Mouse (Mus musculus) heart, postnatal 0 days (tissue): Measurements from ENCODE around the gene Gapvd1. TPM values are rescaled to one million over a fixed set of nuclear protein-coding genes. Genes with fewer than 3 reads are reported as not detected.
A peak's percentile ranks its signal among the peaks of the same experiment; 100 is the strongest.

ENCODE experiments used
- ATAC-seq: fragments of 200-750 bp; cut with Nextera tagmentation; 2 replicates; pipeline ENCODE4 v1.8.0; 2017; ENCODE audit warnings: low read depth, moderate number of reproducible peaks, moderate library complexity; ENCODE audit not compliant: insufficient read depth
- DNase-seq: peaks from one replicate; pipeline ENCODE4 v3.0.0-alpha.2; 2016; ENCODE audit warnings: low spot score
- H3K27ac ChIP-seq: fragments of 300-500 bp; sonication (generic); 2 replicates; pipeline ENCODE4 v1.5.1; 2014; ENCODE audit warnings: low read depth, mild to moderate bottlenecking
- H3K27me3 ChIP-seq: fragments of 300-500 bp; sonication (generic); 2 replicates; pipeline ENCODE4 v1.6.1; 2014; ENCODE audit warnings: low read length, mixed read lengths; ENCODE audit not compliant: control insufficient read depth, insufficient read depth
- H3K36me3 ChIP-seq: fragments of 300-500 bp; sonication (generic); replicated peaks from 2 replicates; pipeline ENCODE4 v1.6.1; 2014; ENCODE audit warnings: low read length, mixed read lengths; ENCODE audit not compliant: control insufficient read depth, insufficient read depth
- H3K4me1 ChIP-seq: fragments of 300-500 bp; sonication (generic); 2 replicates; pipeline ENCODE4 v1.6.1; 2014; ENCODE audit warnings: antibody characterized with exemption; ENCODE audit not compliant: control insufficient read depth, insufficient read depth
- H3K4me2 ChIP-seq: fragments of 300-500 bp; sonication (generic); 2 replicates; pipeline ENCODE4 v1.6.1; 2014; ENCODE audit warnings: low read depth, mild to moderate bottlenecking, low read length, moderate library complexity
- H3K4me3 ChIP-seq: fragments of 300-500 bp; sonication (generic); 2 replicates; pipeline ENCODE4 v1.5.1; 2014; ENCODE audit warnings: low read depth, low read length
- H3K9ac ChIP-seq: fragments of 300-500 bp; sonication (generic); replicated peaks from 2 replicates; pipeline ENCODE4 v1.6.1; 2014; ENCODE audit warnings: low read depth, low read length, mixed read lengths
- H3K9me3 ChIP-seq: fragments of 300-500 bp; sonication (generic); replicated peaks from 2 replicates; pipeline ENCODE4 v1.6.1; 2016; ENCODE audit warnings: low read length; ENCODE audit not compliant: control insufficient read depth
- CTCF ChIP-seq: IDR thresholded peaks from 2 replicates; pipeline ENCODE4 v1.5.1; 2016; ENCODE audit warnings: antibody characterized with exemption, control low read depth, low read depth
- EP300 ChIP-seq: IDR thresholded peaks from 2 replicates; pipeline ENCODE4 v1.6.1; 2016; ENCODE audit warnings: antibody characterized with exemption, low read depth
- WGBS: fragments of 180-500 bp; shearing (Covaris S2); extraction: QIAGEN DNeasy Blood & Tissue Kit; methylation state at CpG from one replicate; pipeline ENCODE4 v1.1.7; 2014; 5-methylcytosine and 5-hydroxymethylcytosine counted together
- polyA plus RNA-seq: library from polyadenylated mRNA; unstranded; fragments of >200 nt; fragmentation: Nextera tagmentation; extraction: Ambion mirVana; gene quantifications from 2 replicates; pipeline ENCODE4 v1.2.1, GENCODE M21; 2015
- total RNA-seq: library from RNA; depleted of rRNA; stranded (reverse); fragments of >200 nt; gene quantifications from 2 replicates; pipeline ENCODE4 v1.2.3, GENCODE M21; 2014; ENCODE audit warnings: low replicate concordance

Gene Gapvd1
- total and polyA plus RNA-seq, 2 experiments from 2014 or later, result 29.7 to 43.4 TPM

DNA sequence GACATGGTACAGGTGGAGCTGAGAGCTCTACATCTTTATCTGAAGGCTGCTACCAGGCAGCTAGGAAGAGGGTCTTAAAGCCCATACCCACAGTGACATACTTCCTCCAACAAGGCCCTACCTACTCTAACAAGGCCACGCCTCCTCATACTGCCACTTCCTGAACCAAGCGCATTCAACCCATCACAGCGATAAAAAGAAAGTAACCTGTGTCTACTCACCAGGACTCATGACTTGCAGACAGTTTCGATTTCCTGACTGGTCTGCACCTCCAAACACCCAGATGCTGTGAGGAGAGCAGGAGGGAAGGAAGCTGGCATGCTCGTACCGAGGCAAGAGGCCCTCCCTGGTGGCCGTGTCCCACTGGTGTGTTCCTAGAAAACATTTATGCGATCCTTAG is 35.2 kb upstream of the Gapvd1 start:
- H3K27me3 ChIP-seq, result no peaks in the 10 kb centered on the region
- peaks cover 43% of the 10 kb centered on the region for H3K36me3 ChIP-seq
- DNase-seq (no peak), ATAC-seq (no peak)
- H3K9ac ChIP-seq, result 0 out of 2 replicates have a peak overlapping the region, but pooled peaks have one; percentile 6
- no peak overlapping the region for H3K27ac ChIP-seq
- no peak overlapping the region for H3K4me3 ChIP-seq
- no peak for TF ChIP-seq CTCF
- TF ChIP-seq EP300, result no peak
- 90% methylated on average over 8 of the region's 8 CpGs for WGBS
- H3K4me2 ChIP-seq, result no peak overlapping the region
- H3K4me1 ChIP-seq, result peaks cover 6% of the 10 kb centered on the region; the same call in 1 of the 2 replicates
- no peaks in the 10 kb centered on the region for H3K9me3 ChIP-seq

DNA sequence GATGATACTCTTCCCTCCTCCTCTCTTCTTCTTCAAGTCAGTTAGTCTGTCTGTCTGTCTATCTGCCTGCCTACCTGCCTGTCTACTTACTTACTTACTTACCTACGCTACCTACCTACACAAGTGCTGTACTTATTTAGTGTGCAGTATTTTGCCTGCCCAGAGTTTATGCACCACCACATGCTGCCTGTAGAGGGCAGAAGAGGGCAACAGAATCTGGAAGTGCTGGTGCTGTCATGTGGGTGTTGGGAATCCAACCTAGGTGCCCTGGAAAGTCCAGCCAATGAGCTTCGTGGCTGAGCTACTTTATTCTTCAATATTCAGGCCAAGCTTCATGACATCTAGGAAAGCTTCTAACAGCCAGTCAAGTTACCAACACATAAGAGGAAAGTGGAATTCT is 29.1 kb upstream of the Gapvd1 start:
- TF ChIP-seq EP300, result no peak
- TF ChIP-seq CTCF, result peak; percentile 73
- H3K4me1 ChIP-seq, result peaks cover 10% of the 10 kb centered on the region; the same call in 1 of the 2 replicates
- no peak overlapping the region for H3K4me2 ChIP-seq
- H3K27me3 ChIP-seq, result no peaks in the 10 kb centered on the region
- H3K4me3 ChIP-seq, result no peak overlapping the region
- no peak overlapping the region for H3K9ac ChIP-seq
- no peak overlapping the region for H3K27ac ChIP-seq
- H3K36me3 ChIP-seq, result peaks cover 54% of the 10 kb centered on the region
- no peaks in the 10 kb centered on the region for H3K9me3 ChIP-seq
- DNase-seq, result peak; percentile 33
- 89% methylated on average over 2 of the region's 2 CpGs for WGBS
- ATAC-seq, result no peak

DNA sequence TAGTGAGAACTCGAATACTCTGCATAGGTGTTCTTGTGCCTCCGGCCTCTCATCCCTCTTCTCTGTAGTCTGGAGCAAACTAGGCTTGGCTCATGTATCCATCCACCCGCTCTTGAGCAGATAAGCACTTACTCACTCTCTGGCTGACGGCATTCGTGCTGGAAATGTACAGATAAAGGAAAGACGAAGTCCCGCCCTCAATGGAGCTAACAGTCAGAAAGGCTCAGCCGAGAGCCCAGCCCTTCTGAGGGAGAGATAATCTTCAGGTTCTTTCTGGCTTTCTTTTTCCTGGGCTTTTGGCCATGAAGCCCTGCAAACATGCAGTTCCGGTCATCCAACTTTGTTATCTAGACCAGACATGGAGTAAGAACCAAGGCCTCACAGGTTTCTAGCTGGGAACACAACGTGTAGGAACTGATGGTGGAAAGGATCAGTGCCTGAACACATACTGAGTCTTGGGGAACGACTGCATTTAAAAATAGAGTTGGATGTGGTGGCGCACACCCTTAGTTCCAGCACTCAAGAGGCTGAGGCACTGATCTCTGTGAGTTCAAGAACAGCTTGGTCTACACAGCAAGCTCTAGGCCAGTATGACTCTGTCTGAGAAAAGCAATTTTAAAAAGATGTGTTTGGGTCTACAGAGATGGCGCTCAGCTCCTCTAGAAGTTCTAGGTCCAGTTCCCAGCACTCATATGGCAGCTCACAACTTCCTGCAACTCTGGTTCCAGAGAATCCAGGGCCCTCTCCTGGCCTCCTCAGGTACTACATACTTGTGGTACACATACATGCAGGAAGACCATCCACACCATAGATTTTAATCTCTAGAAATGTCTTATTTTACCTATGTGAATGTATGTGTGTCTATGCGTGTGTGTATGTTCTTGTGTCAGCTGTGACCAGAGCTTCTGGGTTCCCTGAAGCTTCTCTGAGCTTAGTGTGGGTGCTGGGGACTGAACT is 28.3 kb upstream of the Gapvd1 start:
- Histone ChIP-seq H3K4me3 (no peak overlapping the region), H3K4me2 (peak overlapping the region; percentile 7; the same call in 1 of the 2 replicates), H3K9ac (no peak overlapping the region), H3K36me3 (peaks cover 57% of the 10 kb centered on the region), H3K9me3 (no peaks in the 10 kb centered on the region), H3K4me1 (0 out of 2 replicates have a peak, but pooled peaks cover 4% of the 10 kb centered on the region), H3K27ac (peak overlapping the region; percentile 30; the same call in 1 of the 2 replicates), H3K27me3 (no peaks in the 10 kb centered on the region)
- TF ChIP-seq EP300 (no peak), CTCF (no peak)
- DNase-seq, result peak; percentile 45
- peak; percentile 39; the same call in 1 of the 2 replicates for ATAC-seq
- 36% methylated on average over 14 of the region's 14 CpGs for WGBS

DNA sequence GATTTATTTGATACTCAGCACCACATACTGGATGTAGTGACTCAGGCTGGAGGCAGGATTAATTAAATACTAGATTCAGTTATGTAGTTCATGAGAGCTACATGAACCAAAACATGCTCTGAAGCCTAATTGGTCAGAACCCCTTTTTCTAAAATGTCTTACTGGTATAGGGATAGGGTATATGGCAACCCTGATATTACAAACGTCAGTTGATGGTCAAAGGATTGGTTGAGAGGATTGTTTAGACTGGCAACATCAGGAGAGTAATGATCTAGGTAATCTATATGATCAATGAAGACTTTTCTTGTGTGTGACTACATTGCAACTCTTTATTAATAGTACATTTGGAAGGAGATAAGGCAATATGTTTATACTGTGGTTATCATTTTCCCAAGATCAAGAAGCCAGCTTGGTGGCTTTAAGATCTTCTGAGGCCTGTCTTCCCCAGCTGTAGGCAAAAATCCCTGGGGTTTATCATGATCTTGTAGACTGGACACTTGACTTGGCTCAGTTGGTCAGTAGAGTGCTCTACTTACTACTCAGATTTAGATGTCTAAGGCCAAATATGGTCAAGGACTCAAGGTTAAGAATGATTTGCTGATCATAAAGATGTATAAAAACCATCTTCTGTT is 22.3 kb upstream of the Gapvd1 start:
- Histone ChIP-seq H3K4me3 (no peak overlapping the region), H3K9ac (no peak overlapping the region), H3K27me3 (no peaks in the 10 kb centered on the region), H3K9me3 (no peaks in the 10 kb centered on the region), H3K4me1 (peaks cover 42% of the 10 kb centered on the region), H3K36me3 (peaks cover 79% of the 10 kb centered on the region), H3K27ac (no peak overlapping the region), H3K4me2 (no peak overlapping the region)
- WGBS, result 61% methylated on average over 1 of the region's 1 CpGs
- TF ChIP-seq CTCF, result no peak
- TF ChIP-seq EP300, result no peak
- ATAC-seq (no peak), DNase-seq (no peak)

DNA sequence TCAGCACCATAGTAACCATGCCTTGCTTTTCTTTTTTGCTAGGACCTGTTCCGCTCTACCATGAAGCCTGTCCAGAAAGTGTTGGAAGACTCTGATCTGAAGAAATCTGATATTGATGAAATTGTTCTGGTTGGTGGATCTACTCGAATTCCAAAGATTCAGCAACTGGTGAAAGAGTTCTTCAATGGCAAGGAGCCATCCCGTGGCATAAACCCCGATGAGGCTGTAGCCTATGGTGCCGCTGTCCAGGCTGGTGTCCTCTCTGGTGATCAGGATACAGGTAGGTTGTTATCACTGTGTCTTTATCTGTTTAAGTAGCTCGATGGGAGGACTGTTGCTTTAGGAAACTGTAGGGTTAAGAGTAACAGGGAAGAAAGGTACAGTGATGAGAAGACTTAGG is 19.5 kb upstream of the Gapvd1 start:
- Histone ChIP-seq H3K9me3 (no peaks in the 10 kb centered on the region), H3K27me3 (no peaks in the 10 kb centered on the region), H3K27ac (no peak overlapping the region), H3K9ac (no peak overlapping the region), H3K36me3 (peaks cover 62% of the 10 kb centered on the region), H3K4me1 (peaks cover 51% of the 10 kb centered on the region), H3K4me2 (peak overlapping the region; percentile 35), H3K4me3 (no peak overlapping the region; the same call in 1 of the 2 replicates)
- no peak for TF ChIP-seq EP300
- no peak for TF ChIP-seq CTCF
- WGBS, result 69% methylated on average over 6 of the region's 6 CpGs
- no peak for DNase-seq
- no peak for ATAC-seq
